In the genomic region with DNA sequence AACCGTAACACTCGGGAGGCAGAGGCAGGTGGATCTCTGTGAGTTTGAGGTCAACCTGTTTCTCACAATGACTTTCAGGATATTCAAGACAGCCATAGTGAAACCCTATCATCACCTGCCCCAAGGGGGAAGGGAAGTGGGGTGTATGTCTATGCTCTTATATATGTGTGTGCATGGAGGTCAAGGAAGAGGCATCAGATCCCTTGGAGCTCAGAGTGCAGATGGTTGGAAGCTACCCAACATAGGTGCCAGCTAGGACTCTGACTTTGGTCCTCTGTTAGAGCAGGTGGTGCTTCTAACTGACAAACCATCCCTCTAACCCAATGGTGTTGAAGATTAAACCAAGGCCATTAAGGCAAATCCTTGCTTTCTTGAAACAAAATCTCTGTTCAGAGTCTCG, we compare ENCODE assay signal across 16 mouse cellular contexts.
"Had no signal": no experiment of that assay in that cellular context is flagged by ENCODE, and none has a peak within 500 bp of the region (broad histone marks: within the 10 kb centered on the region; RNA-seq: fewer than 3 reads in every experiment).

No protein-coding gene starts in this region.

- H3K9ac ChIP-seq: lung, embryonic 15.5 days; midbrain, embryonic 13.5 days; midbrain, embryonic 15.5 days; neural tube, embryonic 12.5 days; stomach, embryonic 15.5 days had no signal

- H3K4me2 ChIP-seq: lung, embryonic 15.5 days; midbrain, embryonic 11.5 days; midbrain, embryonic 13.5 days; midbrain, embryonic 15.5 days; neural tube, embryonic 12.5 days; stomach, embryonic 15.5 days had no signal

- DNase-seq: lung, postnatal 14 days; lung, postnatal 36 days; right cerebral cortex, postnatal 14 days; thymus, adult 2 months; thymus, postnatal 25 days; thymus, postnatal 4 days had no signal

- ATAC-seq: lung, postnatal 0 days; midbrain, embryonic 13.5 days; midbrain, embryonic 15.5 days had no signal

- H3K4me3 ChIP-seq: lung, embryonic 15.5 days; megakaryocyte, embryonic 14.5 days; midbrain, embryonic 13.5 days; midbrain, embryonic 15.5 days; neural tube, embryonic 12.5 days; stomach, embryonic 15.5 days had no signal

- H3K27ac ChIP-seq: lung, embryonic 15.5 days; macrophage; midbrain, embryonic 13.5 days; midbrain, embryonic 15.5 days; neural tube, embryonic 12.5 days; stomach, embryonic 15.5 days; stomach, postnatal 0 days had no signal

- H3K9me3 ChIP-seq: lung, embryonic 15.5 days; megakaryocyte, embryonic 14.5 days; midbrain, embryonic 13.5 days; midbrain, embryonic 15.5 days; neural tube, embryonic 12.5 days; stomach, embryonic 15.5 days had no signal

- H3K27me3 ChIP-seq: lung, embryonic 15.5 days; megakaryocyte, embryonic 14.5 days; midbrain, embryonic 13.5 days; midbrain, embryonic 15.5 days; neural tube, embryonic 12.5 days; stomach, embryonic 15.5 days had no signal

- H3K4me1 ChIP-seq: lung, embryonic 15.5 days; midbrain, embryonic 13.5 days; midbrain, embryonic 15.5 days had no signal
